Mouse (Mus musculus) CH12.LX (cell line): Measurements from ENCODE around the gene H2-DMb2.

Experiments used
- CTCF ChIP-seq, 2 experiments: IDR thresholded peaks in 1 of 2; conservative IDR thresholded peaks in 1 of 2; 2 replicates each; pipeline ENCODE4 v1.5.1; 2011 to 2012; ENCODE audit warnings: low read depth in 2 of 2, low read length in 2 of 2, improper control_type of control experiment in 1 of 2, inconsistent platforms in 1 of 2, mild to moderate bottlenecking in 1 of 2, moderate library complexity in 1 of 2
- E2F4 ChIP-seq: IDR thresholded peaks from 2 replicates; pipeline ENCODE4 v1.6.1; 2011; ENCODE audit warnings: low read depth, low read length, improper control_type of control experiment; ENCODE audit not compliant: insufficient replicate concordance
- KAT2A ChIP-seq: IDR thresholded peaks from 2 replicates; pipeline ENCODE4 v1.6.1; 2012; ENCODE audit warnings: low read length, improper control_type of control experiment, inconsistent platforms; ENCODE audit not compliant: insufficient replicate concordance
- MAFK ChIP-seq: IDR thresholded peaks from 2 replicates; pipeline ENCODE4 v1.6.1; 2011; ENCODE audit warnings: low read length, improper control_type of control experiment; ENCODE audit not compliant: insufficient replicate concordance
- MAX ChIP-seq: IDR thresholded peaks from 2 replicates; pipeline ENCODE4 v1.6.1; 2011; ENCODE audit warnings: low read length, improper control_type of control experiment
- MAZ ChIP-seq: IDR thresholded peaks from 2 replicates; pipeline ENCODE4 v1.6.1; 2012; ENCODE audit warnings: low read depth, mild to moderate bottlenecking, inconsistent platforms, low read length, improper control_type of control experiment, moderate library complexity
- MXI1 ChIP-seq: IDR thresholded peaks from 2 replicates; pipeline ENCODE4 v1.6.1; 2011; ENCODE audit warnings: mild to moderate bottlenecking, low read depth, low read length, improper control_type of control experiment
- MYC ChIP-seq: IDR thresholded peaks from 2 replicates; pipeline ENCODE4 v1.6.1; 2011; ENCODE audit warnings: low read depth, mild to moderate bottlenecking, improper control_type of control experiment, low read length
- NELFE ChIP-seq: IDR thresholded peaks from 2 replicates; pipeline ENCODE4 v1.6.1; 2011; ENCODE audit warnings: low read depth, low read length, improper control_type of control experiment
- POLR2A ChIP-seq: IDR thresholded peaks from 2 replicates; pipeline ENCODE4 v1.6.1; 2011; ENCODE audit warnings: low read depth, mild to moderate bottlenecking, improper control_type of control experiment, low read length
- RAD21 ChIP-seq: IDR thresholded peaks from 2 replicates; pipeline ENCODE4 v1.6.1; 2011; ENCODE audit warnings: low read depth, mild to moderate bottlenecking, low read length, improper control_type of control experiment, moderate library complexity
- ZC3H11A ChIP-seq: IDR thresholded peaks from 2 replicates; pipeline ENCODE4 v1.6.1; 2012; ENCODE audit warnings: low read depth, mild to moderate bottlenecking, inconsistent platforms, low read length, improper control_type of control experiment

GRCm38 (mm10) chr17:34139416-34139815 lies 3.7 kb upstream of the H2-DMb2 start:
- TF ChIP-seq POLR2A (no peak), KAT2A (no peak), E2F4 (no peak), CTCF (conservative IDR thresholded peaks at IDR 0.05 in 1 of 2, IDR thresholded peaks at IDR 0.05 in 1 of 2; ENCODE audit: low read depth in 2 of 2, low read length in 2 of 2) (no peak), MXI1 (no peak), RAD21 (no peak), MAZ (no peak), MAFK (no peak), MAX (no peak), NELFE (no peak), ZC3H11A (no peak), MYC (no peak)
